Mouse (Mus musculus): ENCODE measurements around the gene Zdhhc18. TPM values are rescaled to one million over a fixed set of nuclear protein-coding genes. Genes with fewer than 3 reads are reported as not detected.

The Zdhhc18 gene
- total and polyA plus RNA-seq, 2 experiments from 2014 or later: 9.3 to 21.2 TPM

GRCm38 (mm10) chr4:133671881-133672844, 22.2 kb upstream of the Zdhhc18 start, which contains the start of gene Pigv:
Pigv (minus strand) TSS chr4:133672647.
- TF ChIP-seq CTCF (IDR thresholded peaks at IDR 0.05; ENCODE audit: low read depth): no peak
- under 1% methylated on average over 71 of the region's 76 CpGs for WGBS

GRCm38 (mm10) chr4:133671184-133671880, 21.4 kb upstream of the Zdhhc18 start:
- H3K9ac ChIP-seq: peak overlapping the region; percentile 84
- ATAC-seq: no peak
- DNase-seq: peak; percentile 89

More at GRCm38 (mm10) chr4:133671881-133672844, 22.2 kb upstream of the Zdhhc18 start, which contains the start of gene Pigv:
- no peaks in the 10 kb centered on the region for H3K27me3 ChIP-seq (ENCODE audit: insufficient read depth, low read length)
- ATAC-seq (peak; percentile 91), DNase-seq (peak; percentile 94)
- H3K4me1 ChIP-seq (ENCODE audit: insufficient read depth): peaks cover 25% of the 10 kb centered on the region
- H3K4me2 ChIP-seq (ENCODE audit: low read depth): peak within 1 kb of the TSS; percentile 78
- 0 out of 2 replicates have a peak, but pooled peaks cover 5% of the 10 kb centered on the region for H3K36me3 ChIP-seq (ENCODE audit: insufficient read depth)
- peak within 1 kb of the TSS; percentile 84 for H3K9ac ChIP-seq
- no peaks in the 10 kb centered on the region for H3K9me3 ChIP-seq (ENCODE audit: low read length)
- peak within 1 kb of the TSS; percentile 83 for H3K4me3 ChIP-seq (ENCODE audit: low read depth, low read length)
- peak within 1 kb of the TSS; percentile 96 for H3K27ac ChIP-seq (ENCODE audit: low read depth, low read length)

GRCm38 (mm10) chr4:133669652-133670210, 19.8 kb upstream of the Zdhhc18 start:
- Histone ChIP-seq H3K36me3 (ENCODE audit: insufficient read depth) (0 out of 2 replicates have a peak, but pooled peaks cover 11% of the 10 kb centered on the region), H3K27me3 (ENCODE audit: insufficient read depth, low read length) (no peaks in the 10 kb centered on the region), H3K27ac (ENCODE audit: low read depth, low read length) (no peak overlapping the region), H3K9me3 (ENCODE audit: low read length) (no peaks in the 10 kb centered on the region), H3K4me1 (ENCODE audit: insufficient read depth) (peaks cover 25% of the 10 kb centered on the region), H3K4me2 (ENCODE audit: low read depth) (no peak overlapping the region), H3K4me3 (ENCODE audit: low read depth, low read length) (no peak overlapping the region), H3K9ac (no peak overlapping the region)
- TF ChIP-seq CTCF (IDR thresholded peaks at IDR 0.05; ENCODE audit: low read depth): peak; percentile 58
- DNase-seq: no peak
- 69% methylated on average over 6 of the region's 6 CpGs for WGBS
- ATAC-seq: no peak

More at GRCm38 (mm10) chr4:133671184-133671880, 21.4 kb upstream of the Zdhhc18 start:
- Histone ChIP-seq H3K4me3 (ENCODE audit: low read depth, low read length) (peak overlapping the region; percentile 83), H3K4me2 (ENCODE audit: low read depth) (peak overlapping the region; percentile 78), H3K27me3 (ENCODE audit: insufficient read depth, low read length) (no peaks in the 10 kb centered on the region), H3K4me1 (ENCODE audit: insufficient read depth) (peaks cover 25% of the 10 kb centered on the region), H3K27ac (ENCODE audit: low read depth, low read length) (peak overlapping the region; percentile 96), H3K9me3 (ENCODE audit: low read length) (no peaks in the 10 kb centered on the region), H3K36me3 (ENCODE audit: insufficient read depth) (0 out of 2 replicates have a peak, but pooled peaks cover 5% of the 10 kb centered on the region)
- peak; percentile 89 for TF ChIP-seq CTCF (IDR thresholded peaks at IDR 0.05; ENCODE audit: low read depth)
- WGBS: 3% methylated on average over 13 of the region's 13 CpGs

- Histone ChIP-seq H3K4me3 (ENCODE audit: low read depth, low read length) (no peak overlapping the region), H3K36me3 (ENCODE audit: insufficient read depth) (0 out of 2 replicates have a peak, but pooled peaks cover 11% of the 10 kb centered on the region), H3K27me3 (ENCODE audit: insufficient read depth, low read length) (no peaks in the 10 kb centered on the region), H3K9me3 (ENCODE audit: low read length) (no peaks in the 10 kb centered on the region), H3K27ac (ENCODE audit: low read depth, low read length) (no peak overlapping the region), H3K9ac (no peak overlapping the region), H3K4me1 (ENCODE audit: insufficient read depth) (peaks cover 20% of the 10 kb centered on the region), H3K4me2 (ENCODE audit: low read depth) (no peak overlapping the region)
- no peak for TF ChIP-seq CTCF (IDR thresholded peaks at IDR 0.05; ENCODE audit: low read depth)
- no peak for DNase-seq
- no peak for ATAC-seq
- 64% methylated on average over 3 of the region's 3 CpGs for WGBS
Measured at GRCm38 (mm10) chr4:133668537-133668936, 18.6 kb upstream of the Zdhhc18 start.

GRCm38 (mm10) chr4:133666199-133666598, 16.2 kb upstream of the Zdhhc18 start:
- no peak for DNase-seq
- ATAC-seq: no peak
- Histone ChIP-seq H3K9me3 (ENCODE audit: low read length) (no peaks in the 10 kb centered on the region), H3K4me2 (ENCODE audit: low read depth) (no peak overlapping the region), H3K4me3 (ENCODE audit: low read depth, low read length) (no peak overlapping the region), H3K4me1 (ENCODE audit: insufficient read depth) (0 out of 2 replicates have a peak, but pooled peaks cover 7% of the 10 kb centered on the region), H3K9ac (no peak overlapping the region), H3K27ac (ENCODE audit: low read depth, low read length) (no peak overlapping the region), H3K27me3 (ENCODE audit: insufficient read depth, low read length) (no peaks in the 10 kb centered on the region), H3K36me3 (ENCODE audit: insufficient read depth) (peaks cover 17% of the 10 kb centered on the region)
- no peak for TF ChIP-seq CTCF (IDR thresholded peaks at IDR 0.05; ENCODE audit: low read depth)
- 92% methylated on average over 6 of the region's 6 CpGs for WGBS

- Histone ChIP-seq H3K36me3 (ENCODE audit: insufficient read depth) (peaks cover 17% of the 10 kb centered on the region), H3K9ac (no peak overlapping the region), H3K9me3 (ENCODE audit: low read length) (no peaks in the 10 kb centered on the region), H3K4me1 (ENCODE audit: insufficient read depth) (peaks cover 7% of the 10 kb centered on the region), H3K4me2 (ENCODE audit: low read depth) (no peak overlapping the region), H3K27me3 (ENCODE audit: insufficient read depth, low read length) (no peaks in the 10 kb centered on the region), H3K27ac (ENCODE audit: low read depth, low read length) (0 out of 2 replicates have a peak overlapping the region, but pooled peaks have one; percentile 29), H3K4me3 (ENCODE audit: low read depth, low read length) (no peak overlapping the region)
- peak; percentile 75 for ATAC-seq
- peak; percentile 44 for DNase-seq
- no peak for TF ChIP-seq CTCF (IDR thresholded peaks at IDR 0.05; ENCODE audit: low read depth)
- WGBS: 49% methylated on average over 11 of the region's 11 CpGs
Measured at GRCm38 (mm10) chr4:133665118-133665517, 15.2 kb upstream of the Zdhhc18 start.
